Comparison of ENCODE assay signal across 13 mouse cellular contexts in genomic region chr4:38825133-38825532, GRCm38 (mm10).
A peak's percentile ranks its signal among the peaks of the same experiment; 100 is the strongest.
DNase-seq lines count a peak whose midpoint lies in the region.
"Had no signal": no experiment of that assay in that cellular context is flagged by ENCODE, and none has a peak within 500 bp of the region (broad histone marks: within the 10 kb centered on the region; RNA-seq: fewer than 3 reads in every experiment).

No protein-coding gene starts in this region.

- peak; percentile 61 for DNase-seq in right cerebral cortex, adult 18-20 months
- no peak for DNase-seq in right cerebral cortex, postnatal 14 days
- DNase-seq in layer of hippocampus, adult 18-20 months (ENCODE audit: low spot score in 2 of 2), result peak; percentile 19 to 42
- DNase-seq in left cerebral cortex, adult 9 months (ENCODE audit: low spot score in 2 of 2), result peak; percentile 51 to 68
- no peak for DNase-seq in thymus, adult 18-20 months
- no peak for DNase-seq in kidney, adult 18-20 months
- no peak for DNase-seq in T-cell, adult 2 months (ENCODE audit: low spot score)
- DNase-seq: cerebellum, adult 8-10 months; heart, adult 18-20 months; heart, postnatal 14 days; liver, embryonic 13.5 days; lung, postnatal 14 days; thymus, adult 2 months had no signal

Comparison
In these comparisons a context has a peak if more than half of its experiments do, and no peak if none do; other contexts are left out.
1. DNase-seq: peak in right cerebral cortex, adult 18-20 months (single experiment), layer of hippocampus, adult 18-20 months (2 of 2) and left cerebral cortex, adult 9 months (2 of 2); none in right cerebral cortex, postnatal 14 days (single experiment), thymus, adult 18-20 months (0 of 2), kidney, adult 18-20 months (single experiment) and T-cell, adult 2 months (single experiment).